Mouse (Mus musculus) heart, embryonic 11.5 days (tissue): Measurements from ENCODE around the gene Dab1. TPM values are rescaled to one million over a fixed set of nuclear protein-coding genes. Genes with fewer than 3 reads are reported as not detected.

Source experiments
- ATAC-seq: fragments of 200-750 bp; cut with Nextera tagmentation; replicated peaks from 2 replicates; pipeline ENCODE4 v1.8.0; 2017; ENCODE audit warnings: moderate library complexity; ENCODE audit not compliant: insufficient number of reproducible peaks, low FRiP score, low TSS enrichment
- H3K27ac ChIP-seq: fragments of 300-500 bp; sonication (generic); 2 replicates; pipeline ENCODE4 v1.5.1; 2014; ENCODE audit warnings: mild to moderate bottlenecking, low read depth, low read length
- H3K27me3 ChIP-seq: fragments of 300-500 bp; sonication (generic); 2 replicates; pipeline ENCODE4 v1.6.1; 2014; ENCODE audit warnings: mild to moderate bottlenecking, low read length, mixed read lengths; ENCODE audit not compliant: control insufficient read depth, insufficient read depth
- H3K36me3 ChIP-seq: fragments of 300-500 bp; sonication (generic); 2 replicates; pipeline ENCODE4 v1.6.1; 2014; ENCODE audit warnings: mild to moderate bottlenecking, low read length, moderate library complexity, mixed read lengths; ENCODE audit not compliant: control insufficient read depth, insufficient read depth
- H3K4me1 ChIP-seq: fragments of 300-500 bp; sonication (generic); 2 replicates; pipeline ENCODE4 v1.6.1; 2014; ENCODE audit warnings: low read length; ENCODE audit not compliant: control insufficient read depth, insufficient read depth
- H3K4me2 ChIP-seq: fragments of 300-500 bp; sonication (generic); 2 replicates; pipeline ENCODE4 v1.6.1; 2014; ENCODE audit warnings: mild to moderate bottlenecking, moderate library complexity
- H3K4me3 ChIP-seq: fragments of 300-500 bp; sonication (generic); 2 replicates; pipeline ENCODE4 v1.5.1; 2014; ENCODE audit warnings: low read depth, low read length
- H3K9ac ChIP-seq: fragments of 300-500 bp; sonication (generic); 2 replicates; pipeline ENCODE4 v1.6.1; 2014; ENCODE audit warnings: mild to moderate bottlenecking, low read depth, low read length, moderate library complexity
- H3K9me3 ChIP-seq: fragments of 300-500 bp; sonication (generic); replicated peaks from 2 replicates; pipeline ENCODE4 v1.6.1; 2016; ENCODE audit warnings: low read length; ENCODE audit not compliant: control insufficient read depth
- WGBS: fragments of 180-500 bp; shearing (Covaris S2); extraction: QIAGEN DNeasy Blood & Tissue Kit; methylation state at CpG from one replicate; pipeline ENCODE4 v1.1.7; 2014; ENCODE audit not compliant: insufficient replicate concordance; 5-methylcytosine and 5-hydroxymethylcytosine counted together
- polyA plus RNA-seq: library from polyadenylated mRNA; unstranded; fragments of >200 nt; fragmentation: Nextera tagmentation; extraction: Ambion mirVana; gene quantifications from 2 replicates; pipeline ENCODE4 v1.2.1, GENCODE M21; 2014

Gene Dab1
- polyA plus RNA-seq, 1 experiment from 2014 or later: 1.9 TPM

DNA sequence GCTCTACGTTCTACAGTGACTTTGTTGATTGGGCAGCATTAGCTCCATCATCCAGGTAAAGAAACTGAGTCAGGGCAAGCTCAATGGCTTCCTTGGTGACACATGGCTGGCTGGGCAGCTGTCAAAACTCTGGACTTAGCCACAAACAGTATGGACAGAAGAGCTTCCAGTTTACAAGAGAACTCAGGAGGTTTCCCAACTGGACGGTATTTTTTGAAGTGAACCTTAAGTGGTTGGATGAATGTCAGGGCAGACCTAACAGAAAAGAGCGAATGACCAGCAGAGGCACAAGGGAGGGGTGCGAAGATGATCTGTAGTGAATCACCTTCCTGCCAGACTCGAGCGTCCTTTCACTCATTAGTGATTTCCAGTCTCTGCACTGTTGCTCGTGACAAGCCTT is 857.7 kb downstream of the Dab1 start:
- H3K4me3 ChIP-seq: no peak overlapping the region
- 82% methylated on average over 7 of the region's 7 CpGs for WGBS
- no peaks in the 10 kb centered on the region for H3K4me1 ChIP-seq
- H3K9ac ChIP-seq: no peak overlapping the region
- H3K27ac ChIP-seq: no peak overlapping the region
- H3K27me3 ChIP-seq: no peaks in the 10 kb centered on the region
- no peak for ATAC-seq
- H3K9me3 ChIP-seq: no peaks in the 10 kb centered on the region
- no peaks in the 10 kb centered on the region for H3K36me3 ChIP-seq
- H3K4me2 ChIP-seq: no peak overlapping the region

DNA sequence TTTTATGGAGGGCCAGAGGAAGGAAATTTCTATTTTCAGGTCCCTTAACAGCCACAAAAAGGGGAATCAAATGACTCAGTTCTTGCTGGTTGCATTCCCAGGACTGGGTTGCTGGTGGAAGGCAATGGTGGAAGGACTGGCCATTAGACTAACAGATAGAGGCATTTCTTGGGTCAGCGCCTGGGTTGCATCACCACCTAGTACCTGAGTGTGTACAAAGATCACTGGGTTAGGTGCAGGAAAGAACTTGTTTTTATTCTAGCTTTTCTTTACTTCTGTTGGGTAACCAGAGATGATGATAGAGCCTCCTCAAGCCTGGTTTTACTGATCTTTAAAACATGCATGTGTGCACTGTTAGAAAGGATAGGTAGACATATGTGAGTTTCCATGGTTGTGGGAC is 864.8 kb downstream of the Dab1 start:
- Histone ChIP-seq H3K9ac (no peak overlapping the region), H3K27ac (no peak overlapping the region), H3K4me2 (no peak overlapping the region), H3K27me3 (no peaks in the 10 kb centered on the region), H3K36me3 (no peaks in the 10 kb centered on the region), H3K4me3 (no peak overlapping the region), H3K9me3 (no peaks in the 10 kb centered on the region), H3K4me1 (no peaks in the 10 kb centered on the region)
- ATAC-seq: no peak
- WGBS: 81% methylated on average over 1 of the region's 1 CpGs

DNA sequence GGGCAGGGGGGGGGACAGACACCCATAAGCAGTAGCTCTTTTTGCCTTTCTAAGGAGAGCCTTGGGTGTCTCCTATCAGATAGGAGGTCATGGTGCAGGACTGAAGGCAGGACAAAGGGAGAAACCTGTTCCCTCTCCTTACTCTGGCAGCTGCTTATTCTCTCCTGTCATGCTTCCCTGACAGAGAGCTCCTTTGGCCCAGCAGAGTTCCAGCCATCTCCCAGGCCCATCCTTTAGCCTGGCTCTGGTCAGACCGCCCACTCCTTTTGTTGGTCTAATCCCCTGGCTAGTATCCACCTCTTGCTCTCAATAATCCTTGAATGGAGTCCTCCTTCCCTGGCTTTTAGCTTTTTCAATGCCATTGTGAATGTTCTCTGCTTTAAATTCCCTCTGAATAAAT is 878.1 kb downstream of the Dab1 start:
- Histone ChIP-seq H3K4me3 (no peak overlapping the region), H3K9ac (no peak overlapping the region), H3K4me1 (no peaks in the 10 kb centered on the region), H3K27me3 (no peaks in the 10 kb centered on the region), H3K4me2 (no peak overlapping the region), H3K36me3 (no peaks in the 10 kb centered on the region), H3K9me3 (no peaks in the 10 kb centered on the region), H3K27ac (no peak overlapping the region)
- 74% methylated on average over 1 of the region's 1 CpGs for WGBS
- ATAC-seq: no peak

DNA sequence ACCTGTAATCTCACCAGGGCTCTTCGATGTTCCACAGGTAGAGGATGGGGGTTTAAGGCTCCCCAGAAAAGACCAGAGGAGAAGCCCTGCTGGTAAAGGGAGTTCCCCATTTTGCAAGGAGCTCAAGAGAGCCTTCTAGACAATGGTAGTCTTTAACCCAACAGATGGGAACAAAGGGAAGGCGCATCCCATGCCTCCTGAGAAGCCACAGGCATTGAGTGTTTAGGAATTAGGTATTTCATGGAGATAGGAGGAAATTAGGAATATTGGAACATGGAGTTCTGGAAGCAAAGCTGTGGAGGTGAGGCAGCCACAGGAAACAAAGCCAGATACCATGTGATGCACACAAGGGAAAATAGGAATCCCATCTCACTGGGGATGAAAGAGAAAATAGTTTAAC is 881.0 kb downstream of the Dab1 start:
- Histone ChIP-seq H3K36me3 (no peaks in the 10 kb centered on the region), H3K4me3 (no peak overlapping the region), H3K27me3 (no peaks in the 10 kb centered on the region), H3K4me2 (no peak overlapping the region), H3K9me3 (no peaks in the 10 kb centered on the region), H3K9ac (no peak overlapping the region), H3K27ac (no peak overlapping the region), H3K4me1 (no peaks in the 10 kb centered on the region)
- 77% methylated on average over 2 of the region's 2 CpGs for WGBS
- no peak for ATAC-seq

DNA sequence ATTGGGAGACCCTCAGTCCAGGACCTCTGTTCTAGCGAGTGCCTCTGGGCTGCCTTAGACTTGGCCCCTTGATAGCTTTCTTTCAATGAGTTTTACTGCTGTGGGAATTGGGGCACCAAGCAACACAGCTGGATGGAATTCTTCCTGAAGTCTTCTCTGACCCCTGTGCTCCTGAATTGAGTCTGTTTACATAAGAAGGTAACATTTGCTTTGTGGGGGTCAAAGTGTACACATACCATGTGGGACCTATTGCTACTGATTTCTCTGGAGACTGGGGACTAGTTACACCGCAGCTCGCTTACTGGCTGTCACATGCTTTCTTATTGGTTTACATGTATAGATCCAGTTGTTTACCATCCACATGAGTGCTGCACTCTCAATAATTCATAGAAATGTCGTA is 881.5 kb downstream of the Dab1 start:
- WGBS: 59% methylated on average over 4 of the region's 4 CpGs
- Histone ChIP-seq H3K9ac (no peak overlapping the region), H3K27me3 (no peaks in the 10 kb centered on the region), H3K36me3 (no peaks in the 10 kb centered on the region), H3K9me3 (no peaks in the 10 kb centered on the region), H3K4me3 (no peak overlapping the region), H3K4me2 (no peak overlapping the region), H3K27ac (no peak overlapping the region), H3K4me1 (no peaks in the 10 kb centered on the region)
- ATAC-seq: no peak

DNA sequence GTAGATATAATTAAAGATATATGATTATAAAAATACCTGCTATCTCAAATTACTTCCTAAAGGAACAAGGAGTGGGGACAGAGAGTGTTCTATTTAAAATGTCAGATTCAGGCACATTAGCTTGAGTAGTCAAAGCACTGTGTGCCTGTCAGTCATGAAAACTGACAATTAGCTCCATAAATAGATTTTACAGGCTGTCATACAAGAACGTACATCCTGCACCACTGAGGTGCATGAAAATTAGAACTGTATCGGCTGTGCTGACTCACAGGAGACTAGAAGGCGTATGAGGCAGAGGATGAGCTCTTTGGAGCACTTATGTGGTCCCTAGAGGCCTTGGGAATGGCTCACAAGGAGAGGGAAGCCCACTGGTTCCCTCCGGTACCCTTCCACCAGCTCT is 882.1 kb downstream of the Dab1 start:
- H3K4me1 ChIP-seq: no peaks in the 10 kb centered on the region
- H3K4me2 ChIP-seq: no peak overlapping the region
- H3K9me3 ChIP-seq: no peaks in the 10 kb centered on the region
- WGBS: 75% methylated on average over 4 of the region's 4 CpGs
- H3K27ac ChIP-seq: no peak overlapping the region
- no peaks in the 10 kb centered on the region for H3K27me3 ChIP-seq
- H3K9ac ChIP-seq: no peak overlapping the region
- no peak overlapping the region for H3K4me3 ChIP-seq
- ATAC-seq: no peak
- no peaks in the 10 kb centered on the region for H3K36me3 ChIP-seq

DNA sequence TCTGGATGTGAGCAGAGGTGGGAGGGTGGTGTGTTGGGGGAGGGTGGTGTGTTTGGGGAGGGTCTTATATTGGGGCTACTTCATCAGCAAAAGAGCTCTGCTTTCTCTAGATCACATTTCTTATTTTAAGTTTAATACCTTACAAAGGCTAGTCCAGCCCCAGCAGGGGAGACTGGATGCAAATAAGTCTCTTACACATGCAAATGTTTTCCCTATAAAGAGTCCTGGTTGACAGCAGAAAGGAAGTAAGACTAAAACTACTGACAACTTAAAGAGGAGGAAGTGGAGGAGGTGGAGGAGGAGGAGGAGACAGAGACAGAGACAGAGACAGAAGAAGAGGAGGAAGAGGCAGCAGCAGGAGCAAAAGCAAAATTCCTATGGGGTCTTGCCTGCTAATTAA is 885.8 kb downstream of the Dab1 start:
- H3K27me3 ChIP-seq: no peaks in the 10 kb centered on the region
- no peaks in the 10 kb centered on the region for H3K9me3 ChIP-seq
- no peak overlapping the region for H3K4me2 ChIP-seq
- no peaks in the 10 kb centered on the region for H3K4me1 ChIP-seq
- no peak for ATAC-seq
- H3K4me3 ChIP-seq: no peak overlapping the region
- H3K27ac ChIP-seq: no peak overlapping the region
- H3K9ac ChIP-seq: no peak overlapping the region
- H3K36me3 ChIP-seq: no peaks in the 10 kb centered on the region

DNA sequence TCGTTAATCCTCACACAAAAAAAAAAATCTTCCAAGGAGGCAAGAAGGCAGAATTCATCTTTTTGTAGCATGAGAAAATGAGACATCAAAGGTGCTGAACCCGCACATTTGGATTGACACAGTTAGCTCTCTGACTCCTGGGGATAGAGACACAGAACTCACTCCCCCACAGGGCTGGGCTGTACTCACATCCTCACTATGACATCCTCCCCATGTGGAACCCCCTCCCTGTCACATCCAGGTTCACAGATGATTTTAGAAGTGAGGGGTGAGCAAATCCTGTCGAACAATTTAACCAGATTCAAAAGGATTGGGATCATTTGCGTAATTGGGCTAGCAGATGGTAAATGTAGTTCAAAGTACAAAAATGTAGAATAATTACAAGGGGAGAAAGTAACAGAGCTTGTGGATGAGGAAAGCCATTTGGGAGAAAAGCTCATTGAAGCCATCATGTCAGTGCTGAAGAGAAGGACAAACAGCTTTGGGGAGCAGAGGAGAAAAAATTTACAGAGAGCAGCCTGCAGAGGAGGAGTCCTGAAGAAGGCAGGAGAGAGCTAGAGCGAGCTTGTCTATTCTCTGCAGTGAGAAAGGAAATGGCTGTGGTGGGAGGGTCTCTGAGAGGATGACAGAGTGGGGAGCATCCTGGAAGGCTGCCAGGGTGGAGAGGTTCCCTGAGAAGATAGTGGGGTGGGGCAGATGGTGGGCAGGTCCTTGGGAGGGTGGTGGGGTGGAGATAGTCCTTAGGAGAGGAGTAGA is 890.2 kb downstream of the Dab1 start:
- H3K27ac ChIP-seq: no peak overlapping the region
- H3K36me3 ChIP-seq: no peaks in the 10 kb centered on the region
- H3K4me1 ChIP-seq: no peaks in the 10 kb centered on the region
- no peak overlapping the region for H3K4me3 ChIP-seq
- no peaks in the 10 kb centered on the region for H3K27me3 ChIP-seq
- H3K9me3 ChIP-seq: no peaks in the 10 kb centered on the region
- no peak for ATAC-seq
- WGBS: 59% methylated on average over 5 of the region's 5 CpGs
- H3K9ac ChIP-seq: no peak overlapping the region
- no peak overlapping the region for H3K4me2 ChIP-seq

DNA sequence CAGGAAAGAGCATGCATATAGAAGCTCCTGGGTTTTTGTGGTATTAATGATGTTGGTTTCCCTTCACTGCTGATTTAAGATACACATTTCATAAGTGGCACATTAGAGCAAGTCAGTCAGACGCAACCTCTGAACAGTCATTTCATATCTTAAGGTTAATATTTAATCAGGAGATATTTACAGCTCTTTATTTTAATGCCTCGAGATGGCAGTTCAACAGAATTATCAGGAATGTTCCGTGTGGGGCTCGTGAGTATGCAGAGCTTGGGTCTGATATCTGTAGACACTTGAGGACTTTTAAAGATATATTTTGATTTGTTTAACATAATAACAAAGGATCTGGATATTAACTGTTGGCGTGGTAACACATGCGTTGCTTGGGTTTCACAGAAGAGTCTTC is 892.7 kb downstream of the Dab1 start:
- no peak for ATAC-seq
- no peaks in the 10 kb centered on the region for H3K4me1 ChIP-seq
- no peaks in the 10 kb centered on the region for H3K9me3 ChIP-seq
- no peaks in the 10 kb centered on the region for H3K36me3 ChIP-seq
- H3K27me3 ChIP-seq: no peaks in the 10 kb centered on the region
- H3K9ac ChIP-seq: no peak overlapping the region
- 78% methylated on average over 6 of the region's 6 CpGs for WGBS
- H3K4me2 ChIP-seq: no peak overlapping the region
- H3K27ac ChIP-seq: no peak overlapping the region
- no peak overlapping the region for H3K4me3 ChIP-seq
